Mouse (Mus musculus) heart, postnatal 25 days (tissue): Measurements from ENCODE around the gene Otud4. TPM values are rescaled to one million over a fixed set of nuclear protein-coding genes. Genes with fewer than 3 reads are reported as not detected.
"Not testable (repeated sequence)": the region's sequence is repeated elsewhere in the genome, so short reads cannot be mapped to it uniquely, and the experiment has no call there.

Experiments
- DNase-seq: peaks from one replicate; pipeline ENCODE4 v3.0.0; 2022; ENCODE audit warnings: low spot score
- intact Hi-C: fragments of 180-260 bp; cut with DNase I; formaldehyde crosslinking; loops from one replicate; pipeline ENCODE4 v1.15.1; 2025
- total RNA-seq, 2 experiments: library from RNA; stranded (reverse); gene quantifications; 2 replicates each; pipeline ENCODE4 v1.2.3; 2021

The Otud4 gene
- total RNA-seq: 10 to 100 TPM; 39.7 to 52.2 TPM

DNA sequence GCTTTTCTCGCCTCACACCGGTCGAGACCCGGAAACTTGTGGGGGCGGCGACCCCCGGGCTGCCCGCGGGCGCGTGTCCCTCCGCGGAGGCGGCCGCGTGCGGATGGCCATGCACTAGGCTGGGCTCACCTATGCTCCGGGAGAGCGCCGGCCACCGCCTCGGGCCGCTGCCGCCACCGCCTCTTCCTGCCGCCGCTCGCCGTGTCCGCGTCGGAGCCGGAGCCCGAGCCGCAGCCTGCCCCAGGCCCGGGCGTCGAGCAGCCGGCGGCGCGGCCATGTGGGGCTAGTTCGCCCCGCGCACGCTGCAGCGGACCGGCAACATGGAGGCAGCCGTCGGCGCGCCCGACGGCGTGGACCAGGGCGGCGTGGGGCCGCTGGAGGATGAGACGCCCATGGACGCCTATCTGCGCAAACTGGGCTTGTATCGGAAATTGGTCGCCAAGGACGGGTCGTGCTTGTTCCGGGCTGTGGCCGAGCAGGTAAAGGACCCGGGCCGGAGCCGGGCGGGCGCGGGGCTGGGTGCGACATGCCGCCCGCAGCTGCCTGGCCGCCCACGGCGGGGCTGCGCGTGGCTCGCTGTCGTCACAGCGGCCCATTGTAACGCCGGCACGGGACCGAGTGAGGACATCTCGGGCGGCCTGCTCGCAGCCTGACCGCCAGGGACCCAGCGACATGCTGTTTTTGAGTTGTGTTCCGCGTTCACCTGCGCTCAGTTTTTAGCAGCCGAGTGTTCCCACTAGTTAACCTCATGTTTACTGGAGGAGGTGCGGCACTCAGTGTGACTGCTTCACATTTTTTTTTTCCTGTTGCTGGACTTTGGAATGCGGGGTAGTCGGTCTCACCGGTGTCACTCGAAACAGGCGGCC lies at the start of gene Otud4:
TSS of gene Otud4 (plus strand) at position 33 of the 866 bp plus-strand sequence.
- intact Hi-C loops: loop anchor here (5.0 kb wide), 2 partner anchors 53 to 67 kb away; no protein-coding TSS in a partner anchor

DNA sequence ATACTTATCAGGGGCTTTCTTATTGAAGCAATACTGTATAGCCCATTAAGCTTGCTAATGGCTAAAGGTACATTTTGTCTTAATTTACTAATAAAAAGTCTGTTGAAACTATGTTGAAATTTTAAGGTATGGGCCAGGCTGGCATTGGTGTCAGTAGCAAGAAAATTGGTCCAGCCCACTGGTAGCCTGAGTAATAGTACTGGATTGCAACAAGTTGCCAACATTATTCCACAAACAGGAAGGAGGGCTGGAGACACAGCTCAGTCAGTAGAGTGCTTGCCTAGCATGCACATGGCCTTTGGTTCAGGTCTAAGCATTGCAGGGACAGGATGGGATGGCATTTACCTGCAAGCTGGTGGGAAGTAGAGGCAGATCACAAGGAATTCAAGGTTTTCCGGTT lies 38.5 kb upstream of the Otud4 start:
- intact Hi-C loops: no loop called here
- no peak for DNase-seq

More for the DNA sequence above, at the start of gene Otud4:
- DNase-seq: peak; percentile 18

DNA sequence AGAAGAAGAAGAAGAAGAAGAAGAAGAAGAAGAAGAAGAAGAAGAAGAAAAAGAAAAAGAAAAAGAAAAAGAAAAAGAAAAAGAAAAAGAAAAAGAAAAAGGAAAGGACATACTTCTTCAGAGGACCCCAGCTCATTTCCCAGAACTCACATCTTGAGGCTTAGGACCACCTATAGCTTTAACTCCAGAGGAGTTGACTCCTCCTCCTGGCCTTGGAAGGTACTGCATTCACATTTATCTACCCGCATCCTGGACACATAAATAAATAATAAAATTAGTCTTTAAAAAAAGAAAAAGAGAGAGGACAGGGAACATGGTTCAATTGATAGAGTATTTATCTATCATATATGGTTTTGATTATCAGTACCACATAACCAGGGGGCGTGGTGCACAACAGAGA lies 36.2 kb upstream of the Otud4 start:
- intact Hi-C loops: not testable (repeated sequence)

DNA sequence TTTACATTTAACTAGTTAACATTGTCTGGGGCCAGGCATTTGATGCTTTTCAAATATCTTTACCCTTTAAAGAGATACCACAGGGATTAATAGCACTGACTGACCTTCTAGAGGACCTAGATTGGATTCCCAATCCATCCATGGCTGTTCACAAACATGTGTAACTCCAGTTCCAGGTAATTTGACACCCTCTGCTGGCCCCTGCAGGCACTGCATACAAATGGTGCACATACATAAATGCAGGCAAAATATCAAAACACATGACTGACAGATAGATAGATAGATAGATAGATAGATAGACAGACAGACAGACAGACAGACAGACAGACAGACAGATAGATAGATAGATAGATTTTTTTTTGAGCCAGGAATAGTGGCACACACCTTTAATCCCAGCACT lies 33.2 kb upstream of the Otud4 start:
- intact Hi-C loops: no loop called here
- no peak for DNase-seq

More for the DNA sequence above, 36.2 kb upstream of the Otud4 start:
- DNase-seq: not testable (repeated sequence)

DNA sequence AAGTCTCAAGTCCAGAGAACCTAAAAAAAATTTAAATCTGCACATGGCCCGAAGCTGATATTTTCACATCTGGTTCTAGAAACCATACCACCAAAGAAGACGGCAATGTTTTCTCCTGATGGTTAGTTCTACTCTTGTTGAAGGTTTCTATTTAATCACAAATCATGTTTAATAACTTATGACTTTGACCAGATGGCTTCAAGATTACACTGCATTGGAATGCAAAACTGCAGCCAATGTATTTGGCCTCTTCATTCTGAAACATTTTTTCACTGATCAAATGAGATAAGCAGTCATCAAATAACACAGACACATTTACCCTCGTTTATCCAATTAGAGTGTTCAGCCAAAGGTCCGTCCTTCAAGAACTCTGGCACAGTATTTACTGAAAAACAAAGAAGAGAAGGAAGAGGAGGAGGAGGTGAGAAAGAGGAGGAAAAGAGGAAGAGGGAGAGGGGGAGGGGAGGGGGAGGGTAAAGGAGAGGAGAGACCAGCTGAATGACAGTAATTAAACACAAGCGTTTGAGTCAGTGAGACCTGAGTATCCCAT lies 32.6 kb upstream of the Otud4 start:
- intact Hi-C loops: no loop called here
- no peak for DNase-seq

DNA sequence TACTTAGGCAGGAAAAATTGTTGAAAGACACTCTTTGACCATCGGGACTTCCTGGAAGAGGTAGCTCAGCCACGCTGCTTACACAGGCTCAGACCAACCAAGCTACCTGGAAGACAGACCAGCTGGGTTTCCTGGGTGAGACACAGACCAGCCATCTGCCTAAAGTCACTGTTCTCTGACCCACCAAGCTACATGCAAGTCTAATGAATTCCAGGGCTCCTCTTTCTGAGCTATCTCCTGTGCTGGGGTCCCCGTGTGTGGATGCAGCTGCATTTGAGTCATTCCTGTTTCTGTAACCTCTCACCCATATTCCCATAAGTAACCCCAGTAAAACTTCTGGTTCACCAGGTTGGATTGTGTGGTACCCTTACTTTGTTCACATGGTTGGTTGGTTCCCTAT lies 30.7 kb upstream of the Otud4 start:
- no peak for DNase-seq
- intact Hi-C loops: no loop called here

DNA sequence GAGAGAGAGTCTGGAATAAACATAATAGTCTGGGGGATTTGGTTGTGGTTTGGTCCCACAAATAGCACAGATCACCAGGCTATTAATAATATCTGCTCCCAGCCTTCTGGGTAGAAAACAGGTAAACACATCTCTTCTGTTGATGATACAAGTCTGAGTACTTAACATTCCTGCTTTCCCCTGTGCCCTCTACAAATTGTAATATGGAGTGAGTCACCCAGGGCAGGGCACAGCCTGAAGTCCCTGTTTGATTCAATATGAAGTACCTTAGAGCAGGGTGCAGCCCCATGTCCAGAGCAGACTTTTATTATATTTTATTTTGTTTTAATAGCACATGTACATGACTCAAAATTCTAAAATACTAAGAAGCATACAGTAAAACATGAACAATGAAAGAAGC lies 29.1 kb upstream of the Otud4 start:
- intact Hi-C loops: no loop called here
- DNase-seq: no peak

DNA sequence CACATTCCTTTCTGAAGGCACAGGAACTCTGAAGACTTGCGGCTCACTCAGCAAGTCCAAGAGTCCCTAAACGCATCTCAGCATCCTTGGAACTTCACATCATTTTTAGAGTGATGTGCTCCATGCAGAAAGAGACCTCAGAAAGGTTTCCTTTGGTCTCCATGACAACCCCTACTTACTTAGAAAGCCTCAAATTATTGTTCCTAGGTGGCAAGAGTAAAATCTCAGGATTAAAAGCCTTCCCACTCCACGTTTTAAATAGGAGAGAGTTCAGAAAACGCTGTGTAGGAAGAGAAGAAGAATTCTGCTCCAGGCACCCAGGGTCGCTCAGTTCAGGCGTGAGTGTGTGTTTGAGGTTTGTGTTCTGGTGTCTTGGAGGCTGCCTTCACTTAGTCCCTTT lies 27.1 kb upstream of the Otud4 start:
- intact Hi-C loops: no loop called here
- no peak for DNase-seq

DNA sequence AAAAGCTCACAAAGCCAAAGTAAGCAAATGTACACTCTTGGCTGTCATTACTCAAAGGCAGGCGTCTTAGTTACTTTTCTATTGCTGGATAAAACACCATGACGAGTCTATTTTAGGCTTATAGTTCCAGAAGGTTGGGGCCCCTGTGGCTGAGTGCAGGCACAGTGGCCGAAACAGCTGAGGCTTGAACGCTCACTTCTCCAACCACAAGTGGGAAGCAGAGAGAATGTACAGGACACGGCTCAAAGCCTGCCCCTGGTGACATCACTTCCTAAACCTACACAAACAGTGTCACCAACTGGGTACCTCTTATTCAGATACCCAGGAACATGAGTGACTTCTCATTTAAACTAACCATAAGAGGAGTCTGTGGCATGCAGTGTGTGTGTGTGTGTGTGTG lies 26.5 kb upstream of the Otud4 start:
- intact Hi-C loops: no loop called here
- no peak for DNase-seq

DNA sequence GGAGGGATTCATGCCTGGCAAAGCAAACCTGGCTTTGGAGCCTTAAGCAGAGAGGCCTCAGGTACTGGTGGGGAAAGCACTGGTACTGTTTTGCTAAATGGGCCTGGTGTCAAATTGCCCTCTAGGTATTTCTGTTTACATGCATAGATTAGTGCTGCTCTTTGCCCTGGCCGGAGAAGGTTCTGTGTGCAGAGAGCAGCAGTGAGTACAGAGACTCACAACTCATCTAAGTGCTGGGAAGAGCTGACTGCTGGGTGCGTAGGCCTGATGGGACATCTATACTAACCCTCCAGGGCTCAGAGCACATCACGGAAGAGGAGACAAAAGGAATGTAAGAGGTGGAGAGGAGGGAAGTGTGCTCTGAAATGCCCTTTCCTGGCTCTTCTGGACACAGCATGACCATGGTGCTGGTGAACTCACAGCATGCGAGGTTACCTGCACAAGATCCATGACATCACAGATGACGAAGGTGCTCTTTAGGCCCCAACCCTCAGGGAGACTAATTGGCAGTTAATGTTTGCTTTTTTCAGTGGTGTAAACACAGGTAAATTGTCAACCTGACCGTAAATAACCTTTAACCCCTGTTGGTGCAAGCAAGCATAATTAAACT lies 23.6 kb upstream of the Otud4 start:
- intact Hi-C loops: no loop called here
- no peak for DNase-seq

DNA sequence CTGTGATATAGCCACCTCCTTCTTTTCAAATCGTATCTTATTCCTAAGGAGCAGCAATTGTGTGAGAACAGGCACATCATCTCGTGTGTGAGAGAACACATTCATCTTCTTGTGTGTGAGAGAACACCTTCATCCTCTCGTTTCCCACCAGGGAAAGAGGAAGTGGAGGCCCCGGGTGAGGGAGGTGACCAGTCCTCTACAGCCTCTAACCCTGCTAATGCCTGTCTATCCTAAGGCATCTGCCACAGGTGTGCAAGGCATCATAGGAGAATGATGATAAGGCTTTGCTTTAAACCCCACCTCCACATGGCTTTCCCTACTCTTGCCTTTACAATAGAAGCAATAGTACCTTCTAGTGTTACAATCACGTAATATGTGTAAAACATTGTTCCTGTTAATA lies 20.5 kb upstream of the Otud4 start:
- intact Hi-C loops: no loop called here
- DNase-seq: no peak

DNA sequence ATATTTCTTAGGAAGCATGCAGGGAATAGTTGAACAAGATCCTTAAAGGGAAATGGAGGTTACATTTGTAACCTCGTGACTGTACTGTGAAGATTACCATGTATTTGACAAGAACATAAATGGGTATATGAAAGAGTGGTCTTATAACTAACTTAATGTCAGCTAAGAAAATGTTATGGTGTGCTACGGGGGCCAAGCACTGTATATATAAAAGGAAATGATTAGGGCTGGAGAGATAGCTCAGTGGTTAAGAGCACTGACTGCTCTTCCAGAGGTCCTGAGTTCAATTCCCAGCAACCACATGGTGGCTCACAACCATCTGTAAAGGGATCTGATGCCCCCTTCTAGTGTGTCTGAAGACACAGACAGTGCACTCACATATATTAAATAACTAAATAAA lies 20.1 kb upstream of the Otud4 start:
- no peak for DNase-seq
- intact Hi-C loops: no loop called here

DNA sequence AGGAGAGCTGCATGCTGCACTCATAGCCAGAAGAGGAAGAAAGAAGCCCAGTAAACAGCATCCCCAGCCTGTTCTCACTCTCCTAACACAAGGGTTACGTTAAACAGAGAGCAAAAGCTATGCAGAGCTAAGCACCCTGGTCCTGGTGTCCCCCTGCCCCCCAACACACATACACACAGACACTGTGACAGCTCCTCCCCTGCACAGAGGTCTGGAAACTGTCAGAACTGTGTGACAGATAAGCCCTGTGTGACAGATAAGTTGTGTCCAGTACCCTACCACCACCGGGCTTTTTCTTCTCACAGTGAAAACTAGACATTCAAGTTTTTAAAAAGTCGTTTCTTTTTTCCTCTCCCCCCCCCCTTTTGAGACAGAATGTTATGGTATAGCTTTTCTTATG lies 19.4 kb upstream of the Otud4 start:
- no peak for DNase-seq
- intact Hi-C loops: no loop called here

DNA sequence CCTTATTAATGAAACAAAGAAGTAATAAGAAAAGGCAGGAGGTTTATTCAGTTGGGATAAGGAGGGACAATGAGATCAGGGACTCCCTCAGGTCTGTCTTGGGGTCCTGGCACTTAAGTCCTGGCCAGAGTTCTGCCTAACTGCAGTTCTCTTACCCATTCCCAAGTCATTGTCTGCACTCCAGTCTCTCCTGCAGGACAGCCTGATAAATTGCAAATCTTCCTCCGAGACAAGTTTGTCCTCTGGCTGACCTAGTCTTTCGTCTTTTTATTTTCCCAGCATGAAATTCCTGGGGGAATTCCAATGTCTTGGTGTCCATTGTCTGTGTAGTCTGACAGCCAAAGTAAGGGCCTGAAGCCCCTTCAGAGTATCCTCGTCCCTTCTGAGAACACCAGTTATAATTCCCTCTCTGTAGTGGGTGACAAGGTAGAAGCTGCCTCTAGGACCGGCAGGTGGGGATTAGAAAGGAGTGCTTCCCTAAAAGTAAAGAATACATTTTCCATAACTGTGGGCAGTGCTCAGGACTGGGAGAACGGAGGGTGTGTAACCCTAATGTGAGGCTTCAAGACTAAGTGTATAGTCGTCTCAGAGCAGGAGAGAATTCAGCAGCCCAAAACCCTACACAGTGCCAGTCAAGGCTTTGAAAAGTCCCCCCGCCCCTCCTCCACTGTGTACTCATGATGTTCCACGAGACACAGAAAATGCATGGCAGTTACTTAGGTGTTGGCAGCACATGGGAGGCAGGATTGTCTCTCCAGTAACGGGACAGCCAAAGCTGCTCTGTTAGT lies 18.7 kb upstream of the Otud4 start:
- DNase-seq: no peak
- intact Hi-C loops: no loop called here

DNA sequence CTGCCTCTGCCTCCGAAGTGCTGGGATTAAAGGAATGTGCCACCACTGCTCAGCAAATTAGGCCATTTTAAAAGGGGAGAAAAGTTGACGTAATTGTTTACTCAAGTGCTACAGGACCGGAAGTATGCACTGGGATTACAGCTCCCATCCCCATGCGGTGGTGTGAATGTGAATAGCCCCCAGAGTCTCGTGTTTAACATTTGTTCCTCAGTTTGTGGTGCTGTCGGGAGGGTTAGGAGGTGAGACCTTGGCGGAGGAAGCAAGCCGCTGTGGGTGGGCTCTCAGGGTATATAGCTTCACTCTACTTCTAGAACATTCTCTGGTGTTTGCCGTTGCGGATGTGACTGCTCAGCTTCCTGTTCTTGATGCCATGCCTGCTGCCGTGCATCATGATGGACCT lies 17.1 kb upstream of the Otud4 start:
- intact Hi-C loops: no loop called here
- no peak for DNase-seq

DNA sequence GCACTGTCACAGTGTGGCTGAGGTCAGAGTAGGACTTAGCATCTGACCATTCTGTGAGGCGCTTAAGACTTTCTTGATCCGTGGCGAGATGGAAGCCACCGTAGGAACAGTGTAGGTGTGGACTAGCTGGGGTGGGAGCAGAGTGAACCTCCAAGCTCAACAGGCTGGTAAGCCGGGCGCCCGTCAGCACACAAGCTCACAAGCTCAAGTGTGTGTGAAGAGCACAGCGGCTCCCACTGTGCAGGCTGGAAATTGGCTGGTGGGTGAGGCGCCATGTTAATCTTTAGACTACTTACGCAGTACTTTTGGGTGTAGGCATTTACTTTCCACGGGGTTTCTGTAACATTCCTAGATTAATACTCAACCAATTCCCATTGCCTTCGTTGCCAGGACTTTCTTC lies 16.1 kb upstream of the Otud4 start:
- no peak for DNase-seq
- intact Hi-C loops: no loop called here

DNA sequence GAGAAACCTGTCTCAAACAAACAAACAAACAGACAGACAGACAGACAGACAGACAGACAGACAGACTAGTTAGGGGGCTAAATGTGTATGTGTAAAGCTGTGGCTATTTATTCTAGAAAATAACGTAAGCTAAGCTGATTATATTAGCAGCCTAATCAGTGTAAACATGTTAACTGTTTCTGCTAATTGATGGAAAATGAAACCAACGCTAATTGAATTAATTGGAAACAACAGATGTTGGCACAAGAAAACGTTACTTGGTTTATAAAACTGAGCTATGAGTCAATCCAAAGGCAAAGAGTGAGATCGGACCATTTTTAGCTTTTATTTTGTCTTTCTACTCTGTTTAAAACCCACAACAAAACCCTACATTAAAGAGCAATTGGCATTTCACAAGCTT lies 15.0 kb upstream of the Otud4 start:
- intact Hi-C loops: no loop called here

DNA sequence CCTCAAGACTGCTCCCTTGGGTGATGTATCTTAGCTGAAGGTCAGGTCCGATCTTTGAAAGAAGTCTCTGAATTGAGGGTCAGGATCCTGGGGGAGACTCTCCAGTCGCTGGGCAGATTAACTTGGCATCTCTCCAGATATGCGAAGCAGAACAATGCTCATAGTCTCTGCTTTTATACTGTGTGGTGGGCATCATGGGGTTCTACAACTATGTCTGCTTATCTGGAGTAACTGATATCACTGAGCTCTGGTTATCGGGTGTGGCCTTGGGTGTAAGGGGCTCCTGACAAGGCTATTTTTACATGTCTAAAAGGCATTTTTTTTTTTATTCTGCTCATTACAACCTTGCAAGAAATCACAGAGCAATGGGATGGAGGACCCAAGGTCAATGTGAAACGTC lies 13.2 kb upstream of the Otud4 start:
- intact Hi-C loops: no loop called here
- DNase-seq: no peak

More for the DNA sequence above, 15.0 kb upstream of the Otud4 start:
- no peak for DNase-seq

DNA sequence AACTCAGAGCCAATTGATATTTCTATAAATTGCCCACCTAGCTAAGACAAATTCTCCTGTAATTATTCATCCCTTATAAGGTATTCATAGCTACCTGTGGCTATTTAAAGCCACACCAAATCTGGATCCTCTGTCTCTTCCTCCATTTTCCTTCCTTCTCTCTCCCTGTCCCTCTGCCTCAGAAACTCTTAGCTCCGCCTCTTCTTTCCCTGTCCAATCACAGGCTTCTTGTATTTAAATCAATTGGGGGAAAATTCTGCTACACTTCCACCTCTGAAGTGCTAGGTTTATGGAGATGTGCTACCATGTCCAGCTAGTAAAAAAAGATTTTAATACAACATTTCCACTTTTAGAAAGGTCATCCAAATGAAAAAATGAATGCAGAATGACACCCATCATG lies 3.9 kb upstream of the Otud4 start:
- DNase-seq: no peak
- intact Hi-C loops: loop anchor here (5.0 kb wide), 1 partner anchor 48 kb away; no protein-coding TSS in a partner anchor

DNA sequence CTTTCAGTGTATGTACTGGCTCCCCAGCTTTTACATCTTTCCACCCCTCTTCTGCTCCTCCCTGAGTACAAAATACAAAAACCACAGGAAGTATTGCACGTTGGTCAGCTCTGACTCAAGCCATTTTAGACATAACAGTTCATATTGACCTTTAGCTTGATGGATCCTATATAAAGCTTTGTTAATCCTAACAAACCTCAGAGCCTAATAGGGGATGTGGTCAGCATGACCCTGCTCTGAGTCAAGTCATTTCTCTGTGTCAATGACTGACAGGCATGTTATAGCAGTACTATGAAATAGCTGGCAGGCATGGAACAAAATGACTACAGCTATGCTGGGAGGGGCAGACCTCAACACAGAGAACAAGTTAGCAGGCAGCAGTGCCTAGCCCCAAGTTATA lies 3.3 kb upstream of the Otud4 start:
- no peak for DNase-seq
- intact Hi-C loops: loop anchor here (5.0 kb wide), 1 partner anchor 49 kb away; no protein-coding TSS in a partner anchor
